Mouse (Mus musculus) C2C12 (cell line): ENCODE measurements around the gene Ly6g6c. TPM values are rescaled to one million over a fixed set of nuclear protein-coding genes. Genes with fewer than 3 reads are reported as not detected.

ENCODE experiments used
- H3K27me3 ChIP-seq: one replicate; pipeline ENCODE4 v1.6.1; 2011; ENCODE audit not compliant: control insufficient read depth, insufficient read depth, insufficient read length
- H3K36me3 ChIP-seq: one replicate; pipeline ENCODE4 v1.6.1; 2011; ENCODE audit not compliant: control insufficient read depth, insufficient read depth
- H3K4me3 ChIP-seq: one replicate; pipeline ENCODE4 v1.5.1; 2011; ENCODE audit warnings: mild to moderate bottlenecking, control low read depth; ENCODE audit not compliant: poor library complexity, insufficient read depth, severe bottlenecking
- H3K79me2 ChIP-seq: one replicate; pipeline ENCODE4 v1.6.1; 2011; ENCODE audit not compliant: control insufficient read depth, insufficient read depth
- H3K79me3 ChIP-seq: one replicate; pipeline ENCODE4 v1.6.1; 2011; ENCODE audit warnings: low read depth, control low read depth
- H3ac ChIP-seq: one replicate; pipeline ENCODE3; 2011; ENCODE audit warnings: low read depth; ENCODE audit not compliant: control insufficient read depth, insufficient read length
- CEBPB ChIP-seq: IDR thresholded peaks from one replicate; pipeline ENCODE4 v1.6.1; 2011; ENCODE audit warnings: low read depth, mild to moderate bottlenecking, control low read depth, moderate library complexity
- CTCF ChIP-seq: IDR thresholded peaks from one replicate; pipeline ENCODE4 v1.5.1; 2011; ENCODE audit not compliant: control insufficient read depth, insufficient read depth, insufficient read length
- FOSL1 ChIP-seq: IDR thresholded peaks from one replicate; pipeline ENCODE4 v1.8.0; 2011; ENCODE audit warnings: mild to moderate bottlenecking, low read length; ENCODE audit not compliant: poor library complexity, insufficient read depth, severe bottlenecking
- MAX ChIP-seq: IDR thresholded peaks from one replicate; pipeline ENCODE4 v1.6.1; 2011; ENCODE audit warnings: mild to moderate bottlenecking, control low read depth
- MYOD1 ChIP-seq: IDR thresholded peaks from one replicate; pipeline ENCODE4 v1.6.1; 2011; ENCODE audit warnings: low read depth; ENCODE audit not compliant: control insufficient read depth, insufficient read length
- MYOG ChIP-seq: IDR thresholded peaks from one replicate; pipeline ENCODE4 v1.6.1; 2011; ENCODE audit not compliant: control insufficient read depth, insufficient read length; ENCODE audit errors: extremely low read depth
- USF1 ChIP-seq: IDR thresholded peaks from one replicate; pipeline ENCODE4 v1.6.1; 2011; ENCODE audit warnings: low read depth, mild to moderate bottlenecking, control low read depth, moderate library complexity
- polyA plus RNA-seq: library from polyadenylated mRNA; unstranded; fragments of >200 nt; fragmentation: generic; extraction: Trizol; gene quantifications from one replicate; pipeline ENCODE4 v1.2.1, GENCODE M21; 2012; ENCODE audit warnings: missing spikeins

Ly6g6c gene
- polyA plus RNA-seq, 1 experiment: 0.12 TPM

GRCm38 (mm10) chr17:35051156-35052086, 13.8 kb upstream of the Ly6g6c start:
- peaks cover 41% of the 10 kb centered on the region for H3K79me3 ChIP-seq
- peaks cover 75% of the 10 kb centered on the region for H3K79me2 ChIP-seq
- no peak for TF ChIP-seq FOSL1
- peak; percentile 59 for TF ChIP-seq MYOD1
- TF ChIP-seq USF1: no peak
- peak; percentile 36 for TF ChIP-seq MAX
- TF ChIP-seq CTCF: no peak
- H3ac ChIP-seq: peak overlapping the region; percentile 99
- H3K27me3 ChIP-seq: no peaks in the 10 kb centered on the region
- H3K36me3 ChIP-seq: peaks cover 43% of the 10 kb centered on the region
- H3K4me3 ChIP-seq: peak overlapping the region; percentile 82

DNA sequence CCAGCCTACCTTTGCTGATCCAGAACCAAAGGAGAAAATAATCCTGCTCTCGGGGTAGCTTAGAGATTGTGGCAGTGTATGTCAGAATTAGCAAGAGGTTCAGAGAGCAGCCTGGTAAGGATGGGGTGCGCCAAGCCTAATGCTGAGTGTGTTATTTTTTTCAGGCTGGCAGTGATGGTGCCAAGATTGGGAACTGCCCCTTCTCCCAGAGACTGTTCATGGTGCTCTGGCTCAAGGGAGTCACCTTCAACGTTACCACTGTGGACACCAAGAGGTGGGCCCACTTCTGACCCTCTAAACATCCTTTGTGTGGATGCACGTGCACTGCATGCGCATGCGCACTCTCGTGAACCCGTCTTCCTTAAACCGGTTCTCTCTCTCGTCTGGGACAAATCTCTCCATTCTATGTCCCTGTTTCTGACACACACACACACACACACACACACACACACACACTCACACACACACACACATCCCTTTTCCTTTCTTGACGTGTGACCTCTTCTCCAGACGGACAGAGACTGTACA, 12.9 kb upstream of the Ly6g6c start:
- Histone ChIP-seq H3K27me3 (no peaks in the 10 kb centered on the region), H3ac (peak overlapping the region; percentile 99), H3K79me2 (peaks cover 75% of the 10 kb centered on the region), H3K4me3 (peak overlapping the region; percentile 82), H3K36me3 (peaks cover 52% of the 10 kb centered on the region), H3K79me3 (peaks cover 41% of the 10 kb centered on the region)
- TF ChIP-seq FOSL1 (no peak), CEBPB (no peak), MYOD1 (no peak), CTCF (no peak), MYOG (no peak), USF1 (no peak), MAX (no peak)

- H3K79me3 ChIP-seq: peaks cover 36% of the 10 kb centered on the region
- H3K79me2 ChIP-seq: peaks cover 54% of the 10 kb centered on the region
- TF ChIP-seq FOSL1 (no peak), MYOD1 (no peak), MYOG (no peak), MAX (no peak), USF1 (no peak), CTCF (no peak)
- H3ac ChIP-seq: no peak overlapping the region
- no peaks in the 10 kb centered on the region for H3K27me3 ChIP-seq
- no peak overlapping the region for H3K4me3 ChIP-seq
- H3K36me3 ChIP-seq: peaks cover 73% of the 10 kb centered on the region
Observed at GRCm38 (mm10) chr17:35055691-35056495, 9.3 kb upstream of the Ly6g6c start.

GRCm38 (mm10) chr17:35057090-35057489, 8.1 kb upstream of the Ly6g6c start:
- Histone ChIP-seq H3K27me3 (no peaks in the 10 kb centered on the region), H3ac (no peak overlapping the region), H3K79me3 (peaks cover 27% of the 10 kb centered on the region), H3K4me3 (no peak overlapping the region), H3K79me2 (peaks cover 42% of the 10 kb centered on the region), H3K36me3 (peaks cover 81% of the 10 kb centered on the region)
- TF ChIP-seq MYOD1 (no peak), FOSL1 (no peak), MAX (no peak), USF1 (no peak), CTCF (no peak), MYOG (no peak), CEBPB (no peak)

DNA sequence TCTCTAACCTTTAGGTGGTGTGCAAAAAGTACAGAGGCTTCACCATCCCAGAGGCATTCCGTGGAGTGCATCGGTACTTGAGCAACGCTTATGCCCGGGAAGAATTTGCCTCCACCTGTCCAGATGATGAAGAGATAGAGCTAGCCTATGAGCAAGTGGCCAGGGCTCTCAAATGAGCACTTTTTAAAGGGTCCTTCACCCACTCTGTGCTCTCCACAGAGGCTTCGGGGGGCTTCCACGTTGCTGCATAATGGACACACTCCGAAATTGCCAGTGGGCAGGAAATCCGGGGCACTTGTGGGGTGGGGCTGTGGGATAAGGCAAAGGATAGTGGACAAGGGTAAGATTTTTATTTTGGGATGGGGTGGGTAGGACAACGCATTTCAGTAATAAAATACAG, 6.9 kb upstream of the Ly6g6c start:
- H3K79me2 ChIP-seq: peaks cover 30% of the 10 kb centered on the region
- no peak overlapping the region for H3ac ChIP-seq
- TF ChIP-seq MYOD1 (no peak), MYOG (no peak), FOSL1 (no peak), CEBPB (no peak), MAX (no peak), USF1 (no peak), CTCF (no peak)
- no peak overlapping the region for H3K4me3 ChIP-seq
- H3K36me3 ChIP-seq: peaks cover 69% of the 10 kb centered on the region
- H3K79me3 ChIP-seq: peaks cover 15% of the 10 kb centered on the region
- H3K27me3 ChIP-seq: no peaks in the 10 kb centered on the region
